12 mouse cellular contexts compared by ENCODE assay signal in genomic region chr16:52100466-52100865, GRCm38 (mm10).
"Had no signal": no experiment of that assay in that cellular context is flagged by ENCODE, and none has a peak within 500 bp of the region (broad histone marks: within the 10 kb centered on the region; RNA-seq: fewer than 3 reads in every experiment).

No protein-coding gene starts in this region.

- H3K27ac ChIP-seq: limb, embryonic 15.5 days; liver, embryonic 12.5 days; midbrain, embryonic 10.5 days; stomach, postnatal 0 days had no signal

- DNase-seq: lung, embryonic 14.5 days; lung, postnatal 10 days; lung, postnatal 4 days; midbrain, embryonic 14.5 days; thymus, adult 18-20 months; thymus, postnatal 36 days had no signal

- H3K4me1 ChIP-seq: limb, embryonic 15.5 days; liver, embryonic 12.5 days; midbrain, embryonic 10.5 days had no signal

- H3K4me3 ChIP-seq: limb, embryonic 15.5 days; liver, embryonic 12.5 days; midbrain, embryonic 10.5 days; myocyte had no signal

- H3K9me3 ChIP-seq: limb, embryonic 15.5 days; liver, embryonic 12.5 days; midbrain, embryonic 10.5 days had no signal

- H3K9ac ChIP-seq: limb, embryonic 15.5 days; liver, embryonic 12.5 days; lung, embryonic 14.5 days had no signal

- H3K27me3 ChIP-seq: limb, embryonic 15.5 days; liver, embryonic 12.5 days had no signal

- ATAC-seq: intestine, embryonic 16.5 days; liver, embryonic 12.5 days had no signal

- H3K4me2 ChIP-seq: limb, embryonic 15.5 days; liver, embryonic 12.5 days; lung, embryonic 14.5 days had no signal

- H3K36me3 ChIP-seq: limb, embryonic 15.5 days had no signal
